Comparison of ENCODE assay signal across 25 mouse cellular contexts in the genomic region with DNA sequence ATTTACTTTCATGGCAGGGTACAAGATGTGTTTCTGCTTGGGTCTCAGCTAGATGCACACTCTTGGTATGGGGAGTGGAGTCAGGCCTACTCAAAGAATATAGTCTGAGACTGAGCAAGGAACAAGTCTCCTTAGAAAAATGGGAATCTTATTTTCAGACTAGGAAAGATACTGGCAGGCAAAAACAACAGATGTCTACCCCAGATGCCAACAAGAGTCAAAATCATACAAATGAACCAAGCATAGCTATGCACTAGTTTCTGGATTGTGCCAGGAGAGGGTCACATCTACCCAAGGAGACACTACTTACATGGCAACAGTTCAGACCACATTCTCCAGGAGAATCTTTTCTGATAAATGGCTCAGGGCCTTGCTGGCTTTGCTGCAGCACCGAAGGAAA.
DNase-seq lines count a peak whose midpoint lies in the region; ATAC-seq and TF ChIP-seq lines count a peak whose summit lies in the region.
"Had no signal": no experiment of that assay in that cellular context is flagged by ENCODE, and none has a peak within 500 bp of the region (broad histone marks: within the 10 kb centered on the region; RNA-seq: fewer than 3 reads in every experiment).

No protein-coding gene starts in this region.

- no peak overlapping the region for H3K9ac ChIP-seq in forebrain, embryonic 12.5 days
- H3K9ac ChIP-seq in midbrain, postnatal 0 days (replicated peaks; ENCODE audit: low read length, poor library complexity, severe bottlenecking), result no peak overlapping the region
- H3K9ac ChIP-seq: embryonic facial prominence, embryonic 13.5 days; heart, embryonic 15.5 days; liver, embryonic 12.5 days; liver, postnatal 0 days; midbrain, embryonic 12.5 days; stomach, embryonic 15.5 days had no signal

- H3K36me3 ChIP-seq in forebrain, embryonic 12.5 days (replicated peaks), result no peaks in the 10 kb centered on the region
- no peaks in the 10 kb centered on the region for H3K36me3 ChIP-seq in forebrain, embryonic 10.5 days (replicated peaks)
- no peaks in the 10 kb centered on the region for H3K36me3 ChIP-seq in midbrain, postnatal 0 days (ENCODE audit: insufficient read depth, low read length)
- H3K36me3 ChIP-seq: embryonic facial prominence, embryonic 13.5 days; heart, embryonic 10.5 days; heart, embryonic 15.5 days; liver, embryonic 12.5 days; midbrain, embryonic 12.5 days; stomach, embryonic 15.5 days had no signal

- no peaks in the 10 kb centered on the region for H3K9me3 ChIP-seq in forebrain, embryonic 12.5 days
- H3K9me3 ChIP-seq in forebrain, embryonic 10.5 days, result peaks cover 6% of the 10 kb centered on the region; the same call in 1 of the 2 replicates
- no peaks in the 10 kb centered on the region; the same call in 1 of the 2 replicates for H3K9me3 ChIP-seq in midbrain, postnatal 0 days (ENCODE audit: low read length)
- H3K9me3 ChIP-seq: heart, embryonic 10.5 days; heart, embryonic 15.5 days; liver, embryonic 12.5 days; stomach, embryonic 15.5 days had no signal

- H3K4me1 ChIP-seq in forebrain, embryonic 12.5 days, result peaks cover 14% of the 10 kb centered on the region
- peaks cover 11% of the 10 kb centered on the region for H3K4me1 ChIP-seq in forebrain, embryonic 10.5 days
- no peaks in the 10 kb centered on the region for H3K4me1 ChIP-seq in midbrain, postnatal 0 days (ENCODE audit: insufficient read depth, low read length)
- H3K4me1 ChIP-seq: embryonic facial prominence, embryonic 13.5 days; stomach, embryonic 15.5 days had no signal

- 0 out of 2 replicates have a peak overlapping the region, but pooled peaks have one; percentile 47 for H3K27ac ChIP-seq in forebrain, embryonic 12.5 days
- H3K27ac ChIP-seq in forebrain, embryonic 10.5 days, result no peak overlapping the region
- no peak overlapping the region for H3K27ac ChIP-seq in midbrain, postnatal 0 days (ENCODE audit: low read depth, low read length)
- H3K27ac ChIP-seq: embryonic facial prominence, embryonic 13.5 days; heart, embryonic 10.5 days; heart, embryonic 15.5 days; liver, embryonic 12.5 days; midbrain, embryonic 12.5 days; stomach, embryonic 15.5 days had no signal

- no peak for DNase-seq in forebrain, embryonic 10.5 days (ENCODE audit: extremely low spot score, low spot score)
- peak; percentile 37 to 61 for DNase-seq in layer of hippocampus, adult 18-20 months (ENCODE audit: low spot score in 2 of 2)
- DNase-seq in layer of hippocampus, postnatal 36 days, result no peak
- peak; percentile 10 for DNase-seq in right cerebral cortex, postnatal 25 days
- DNase-seq in right cerebral cortex, adult 2 months (ENCODE audit: low spot score in 2 of 2), result no peak
- DNase-seq in telencephalon, adult 2 months (ENCODE audit: low read depth, low spot score), result peak; percentile 59
- DNase-seq in midbrain, postnatal 0 days (ENCODE audit: low spot score), result no peak
- DNase-seq: adrenal gland, adult 8-10 months; cerebellum, adult 11 months; cerebellum, postnatal 36 days; gastrocnemius, postnatal 25 days; kidney, adult 9 months; kidney, postnatal 10 days; liver, postnatal 0 days; lung, postnatal 36 days; thymus, postnatal 14 days had no signal

- no peak overlapping the region for H3K4me3 ChIP-seq in forebrain, embryonic 12.5 days (replicated peaks)
- H3K4me3 ChIP-seq in forebrain, embryonic 10.5 days, result no peak overlapping the region
- no peak overlapping the region for H3K4me3 ChIP-seq in midbrain, postnatal 0 days (ENCODE audit: low read depth, low read length)
- H3K4me3 ChIP-seq: embryonic facial prominence, embryonic 13.5 days; heart, embryonic 10.5 days; heart, embryonic 15.5 days; liver, embryonic 12.5 days; midbrain, embryonic 12.5 days; stomach, embryonic 15.5 days had no signal

- 0 out of 2 replicates have a peak, but pooled peaks cover 9% of the 10 kb centered on the region for H3K27me3 ChIP-seq in forebrain, embryonic 12.5 days
- peaks cover 21% of the 10 kb centered on the region for H3K27me3 ChIP-seq in forebrain, embryonic 10.5 days (ENCODE audit: poor library complexity, severe bottlenecking)
- no peaks in the 10 kb centered on the region for H3K27me3 ChIP-seq in midbrain, postnatal 0 days (ENCODE audit: insufficient read depth, low read length)
- H3K27me3 ChIP-seq: embryonic facial prominence, embryonic 13.5 days; heart, embryonic 15.5 days; liver, embryonic 12.5 days; stomach, embryonic 15.5 days had no signal

- TF ChIP-seq CTCF in midbrain, postnatal 0 days (IDR thresholded peaks at IDR 0.05), result no peak

- 90% methylated on average over 1 of the region's 1 CpGs for WGBS in forebrain, embryonic 12.5 days
- 85% methylated on average over 1 of the region's 1 CpGs for WGBS in forebrain, embryonic 10.5 days
- WGBS in midbrain, postnatal 0 days, result 92% methylated on average over 1 of the region's 1 CpGs

- H3K4me2 ChIP-seq in forebrain, embryonic 12.5 days, result no peak overlapping the region
- no peak overlapping the region for H3K4me2 ChIP-seq in midbrain, postnatal 0 days (ENCODE audit: low read depth, low read length, poor library complexity, severe bottlenecking)
- H3K4me2 ChIP-seq: embryonic facial prominence, embryonic 13.5 days; heart, embryonic 15.5 days; liver, embryonic 12.5 days; midbrain, embryonic 12.5 days; stomach, embryonic 15.5 days had no signal

- ATAC-seq in forebrain, embryonic 12.5 days (ENCODE audit: low FRiP score), result no peak
- no peak for ATAC-seq in midbrain, postnatal 0 days (ENCODE audit: low FRiP score)
- ATAC-seq: activated CD4-positive, CD25-positive, alpha-beta regulatory T cell, adult 4 months; intestine, embryonic 16.5 days; liver, postnatal 0 days had no signal

Comparison
In these comparisons a context has a peak if more than half of its experiments do, and no peak if none do; other contexts are left out.
1. DNase-seq: peak in layer of hippocampus, adult 18-20 months (2 of 2), right cerebral cortex, postnatal 25 days (single experiment) and telencephalon, adult 2 months (single experiment); none in forebrain, embryonic 10.5 days (single experiment), layer of hippocampus, postnatal 36 days (0 of 2), right cerebral cortex, adult 2 months (0 of 2) and midbrain, postnatal 0 days (single experiment).